Mouse (Mus musculus) stomach, embryonic 16.5 days (tissue): ENCODE results near the gene 6030408B16Rik. TPM values are rescaled to one million over a fixed set of nuclear protein-coding genes. Genes with fewer than 3 reads are reported as not detected.

Source experiments
- ATAC-seq: fragments of 200-750 bp; cut with Nextera tagmentation; 2 replicates; pipeline ENCODE4 v1.8.0; 2017; ENCODE audit warnings: moderate number of reproducible peaks, moderate TSS enrichment; ENCODE audit not compliant: insufficient read depth, low FRiP score
- H3K27ac ChIP-seq: fragments of 300-500 bp; sonication (generic); 2 replicates; pipeline ENCODE4 v1.5.1; 2014; ENCODE audit warnings: low read length
- H3K27me3 ChIP-seq: fragments of 300-500 bp; sonication (generic); 2 replicates; pipeline ENCODE4 v1.6.1; 2014; ENCODE audit warnings: low read length, control low read depth, mixed read lengths; ENCODE audit not compliant: control insufficient read depth, insufficient read depth
- H3K36me3 ChIP-seq: fragments of 300-500 bp; sonication (generic); 2 replicates; pipeline ENCODE4 v1.6.1; 2014; ENCODE audit warnings: low read length; ENCODE audit not compliant: control insufficient read depth, insufficient read depth
- H3K4me1 ChIP-seq: fragments of 300-500 bp; sonication (generic); 2 replicates; pipeline ENCODE4 v1.6.1; 2014; ENCODE audit warnings: low read length, control low read depth, mixed read lengths; ENCODE audit not compliant: control insufficient read depth, insufficient read depth
- H3K4me2 ChIP-seq: fragments of 300-500 bp; sonication (generic); 2 replicates; pipeline ENCODE4 v1.6.1; 2014; ENCODE audit warnings: low read depth, low read length, mixed read lengths
- H3K4me3 ChIP-seq: fragments of 300-500 bp; sonication (generic); replicated peaks from 2 replicates; pipeline ENCODE4 v1.5.1; 2014; ENCODE audit warnings: mild to moderate bottlenecking, low read length
- H3K9ac ChIP-seq: fragments of 300-500 bp; sonication (generic); 2 replicates; pipeline ENCODE4 v1.6.1; 2014; ENCODE audit warnings: low read length
- H3K9me3 ChIP-seq: fragments of 300-500 bp; sonication (generic); replicated peaks from 2 replicates; pipeline ENCODE4 v1.6.1; 2016; ENCODE audit warnings: low read length, control low read depth; ENCODE audit not compliant: control insufficient read depth
- WGBS: fragments of 180-500 bp; shearing (Covaris S2); extraction: QIAGEN DNeasy Blood & Tissue Kit; methylation state at CpG from one replicate; pipeline ENCODE4 v1.1.7; 2014; 5-methylcytosine and 5-hydroxymethylcytosine counted together
- polyA plus RNA-seq: library from polyadenylated mRNA; unstranded; fragments of >200 nt; fragmentation: Nextera tagmentation; extraction: Ambion mirVana; gene quantifications from 2 replicates; pipeline ENCODE4 v1.2.1, GENCODE M21; 2015

6030408B16Rik gene
- polyA plus RNA-seq = 9.4 and 9.5 TPM in 2 replicates

- Histone ChIP-seq H3K9me3 (no peaks in the 10 kb centered on the region), H3K4me3 (peak within 1 kb of the TSS; percentile 31), H3K9ac (peak within 1 kb of the TSS; percentile 56), H3K4me2 (peak within 1 kb of the TSS; percentile 45), H3K36me3 (0 out of 2 replicates have a peak, but pooled peaks cover 4% of the 10 kb centered on the region), H3K4me1 (peaks cover 27% of the 10 kb centered on the region), H3K27me3 (no peaks in the 10 kb centered on the region), H3K27ac (peak within 1 kb of the TSS; percentile 73)
- 45% methylated on average over 18 of the region's 18 CpGs for whole genome bisulfite sequencing
- ATAC-seq = peak; percentile 23; the same call in 1 of the 2 replicates
Observed at GRCm38 (mm10) chr15:101293025-101293621, at the start of gene 6030408B16Rik. TSS of gene 6030408B16Rik (plus strand) at chr15:101293212.

GRCm38 (mm10) chr15:101244012-101244411 is 49.0 kb upstream of the 6030408B16Rik start:
- ATAC-seq = no peak
- no peaks in the 10 kb centered on the region for H3K36me3 ChIP-seq
- H3K4me3 ChIP-seq = no peak overlapping the region
- no peaks in the 10 kb centered on the region for H3K9me3 ChIP-seq
- no peak overlapping the region for H3K27ac ChIP-seq
- 66% methylated on average over 3 of the region's 3 CpGs for WGBS
- no peak overlapping the region for H3K9ac ChIP-seq
- H3K4me2 ChIP-seq = no peak overlapping the region
- H3K27me3 ChIP-seq = no peaks in the 10 kb centered on the region
- H3K4me1 ChIP-seq = peaks cover 31% of the 10 kb centered on the region

GRCm38 (mm10) chr15:101246231-101247154 is 46.5 kb upstream of the 6030408B16Rik start:
- peak overlapping the region; percentile 81 for H3K9ac ChIP-seq
- peaks cover 21% of the 10 kb centered on the region for H3K4me1 ChIP-seq
- no peaks in the 10 kb centered on the region for H3K27me3 ChIP-seq
- peak overlapping the region; percentile 80 for H3K4me2 ChIP-seq
- H3K27ac ChIP-seq = peak overlapping the region; percentile 93
- 2% methylated on average over 56 of the region's 56 CpGs for WGBS
- ATAC-seq = peak; percentile 98
- no peaks in the 10 kb centered on the region for H3K36me3 ChIP-seq
- H3K4me3 ChIP-seq = peak overlapping the region; percentile 49
- no peaks in the 10 kb centered on the region for H3K9me3 ChIP-seq

- H3K4me2 ChIP-seq = peak overlapping the region; percentile 80
- H3K9me3 ChIP-seq = no peaks in the 10 kb centered on the region
- WGBS = 72% methylated on average over 1 of the region's 1 CpGs
Observed at GRCm38 (mm10) chr15:101247155-101247498, 45.9 kb upstream of the 6030408B16Rik start.

GRCm38 (mm10) chr15:101248029-101248710 is 44.8 kb upstream of the 6030408B16Rik start:
- Histone ChIP-seq H3K36me3 (no peaks in the 10 kb centered on the region), H3K4me1 (peaks cover 17% of the 10 kb centered on the region), H3K4me3 (no peak overlapping the region), H3K4me2 (no peak overlapping the region), H3K27me3 (no peaks in the 10 kb centered on the region), H3K9ac (peak overlapping the region; percentile 48; the same call in 1 of the 2 replicates), H3K9me3 (no peaks in the 10 kb centered on the region), H3K27ac (peak overlapping the region; percentile 75)
- no peak for ATAC-seq
- WGBS = 33% methylated on average over 5 of the region's 5 CpGs

More at GRCm38 (mm10) chr15:101247155-101247498, 45.9 kb upstream of the 6030408B16Rik start:
- H3K4me1 ChIP-seq = peaks cover 17% of the 10 kb centered on the region
- no peaks in the 10 kb centered on the region for H3K36me3 ChIP-seq
- H3K4me3 ChIP-seq = peak overlapping the region; percentile 49
- no peak for ATAC-seq
- H3K27ac ChIP-seq = peak overlapping the region; percentile 93; the same call in 1 of the 2 replicates
- H3K9ac ChIP-seq = no peak overlapping the region; the same call in 1 of the 2 replicates
- no peaks in the 10 kb centered on the region for H3K27me3 ChIP-seq

GRCm38 (mm10) chr15:101250220-101250800 is 42.7 kb upstream of the 6030408B16Rik start:
- no peak overlapping the region for H3K9ac ChIP-seq
- no peaks in the 10 kb centered on the region for H3K36me3 ChIP-seq
- H3K27ac ChIP-seq = no peak overlapping the region
- H3K4me1 ChIP-seq = peaks cover 26% of the 10 kb centered on the region
- no peak overlapping the region for H3K4me3 ChIP-seq
- no peak overlapping the region for H3K4me2 ChIP-seq
- ATAC-seq = no peak
- no peaks in the 10 kb centered on the region for H3K27me3 ChIP-seq
- 68% methylated on average over 9 of the region's 9 CpGs for WGBS
- no peaks in the 10 kb centered on the region for H3K9me3 ChIP-seq

- no peak overlapping the region for H3K4me2 ChIP-seq
- no peaks in the 10 kb centered on the region for H3K36me3 ChIP-seq
- H3K27me3 ChIP-seq = no peaks in the 10 kb centered on the region
- no peak overlapping the region for H3K27ac ChIP-seq
- no peak overlapping the region for H3K9ac ChIP-seq
- no peak overlapping the region for H3K4me3 ChIP-seq
- H3K4me1 ChIP-seq = peaks cover 21% of the 10 kb centered on the region
- no peaks in the 10 kb centered on the region for H3K9me3 ChIP-seq
- 87% methylated on average over 5 of the region's 5 CpGs for WGBS
- no peak for ATAC-seq
Observed at GRCm38 (mm10) chr15:101251930-101252329, 41.1 kb upstream of the 6030408B16Rik start.

GRCm38 (mm10) chr15:101252614-101253013 is 40.4 kb upstream of the 6030408B16Rik start:
- 71% methylated on average over 6 of the region's 6 CpGs for WGBS
- H3K4me3 ChIP-seq = no peak overlapping the region
- no peaks in the 10 kb centered on the region for H3K9me3 ChIP-seq
- H3K36me3 ChIP-seq = no peaks in the 10 kb centered on the region
- no peaks in the 10 kb centered on the region for H3K27me3 ChIP-seq
- no peak overlapping the region for H3K27ac ChIP-seq
- H3K4me2 ChIP-seq = no peak overlapping the region
- H3K4me1 ChIP-seq = peaks cover 21% of the 10 kb centered on the region
- no peak for ATAC-seq
- H3K9ac ChIP-seq = no peak overlapping the region
